Mouse (Mus musculus): ENCODE measurements around the gene Hist1h1a. TPM values are rescaled to one million over a fixed set of nuclear protein-coding genes. Genes with fewer than 3 reads are reported as not detected.
"Not testable (repeated sequence)": the region's sequence is repeated elsewhere in the genome, so short reads cannot be mapped to it uniquely, and the experiment has no call there.

The Hist1h1a gene
- 0.38 and 0.99 TPM in 2 replicates for polyA plus RNA-seq (2015; fragmentation: Nextera tagmentation; extraction: Ambion mirVana)

GRCm38 (mm10) chr13:23763586-23764323, at the start of gene Hist1h1a:
Gene Hist1h1a, plus strand, starts transcription at chr13:23763666.
- Histone ChIP-seq H3K4me3 (ENCODE audit: low read length) (peak within 1 kb of the TSS; percentile 53), H3K27ac (ENCODE audit: low read length) (peak within 1 kb of the TSS; percentile 97), H3K4me1 (ENCODE audit: control insufficient read depth, insufficient read depth, low read length) (peaks cover 22% of the 10 kb centered on the region), H3K4me2 (ENCODE audit: low read depth, low read length) (peak within 1 kb of the TSS; percentile 89), H3K9me3 (ENCODE audit: control insufficient read depth, low read length) (no peaks in the 10 kb centered on the region), H3K27me3 (replicated peaks; ENCODE audit: control insufficient read depth, insufficient read depth, low read length) (no peaks in the 10 kb centered on the region), H3K9ac (ENCODE audit: low read depth, low read length) (peak within 1 kb of the TSS; percentile 73), H3K36me3 (ENCODE audit: control insufficient read depth, insufficient read depth, low read length) (no peaks in the 10 kb centered on the region)
- WGBS, result 4% methylated on average over 34 of the region's 34 CpGs
- peak; percentile 69 for ATAC-seq

GRCm38 (mm10) chr13:23716261-23717042, 47.0 kb upstream of the Hist1h1a start:
- no peaks in the 10 kb centered on the region for H3K4me1 ChIP-seq (ENCODE audit: control insufficient read depth, insufficient read depth, low read length)
- no peak overlapping the region for H3K9ac ChIP-seq (ENCODE audit: low read depth, low read length)
- no peak overlapping the region for H3K4me3 ChIP-seq (ENCODE audit: low read length)
- H3K27ac ChIP-seq (ENCODE audit: low read length), result no peak overlapping the region
- ATAC-seq, result no peak
- H3K9me3 ChIP-seq (ENCODE audit: control insufficient read depth, low read length), result no peaks in the 10 kb centered on the region
- H3K36me3 ChIP-seq (ENCODE audit: control insufficient read depth, insufficient read depth, low read length), result no peaks in the 10 kb centered on the region
- no peaks in the 10 kb centered on the region for H3K27me3 ChIP-seq (replicated peaks; ENCODE audit: control insufficient read depth, insufficient read depth, low read length)
- no peak overlapping the region for H3K4me2 ChIP-seq (ENCODE audit: low read depth, low read length)
- 83% methylated on average over 5 of the region's 5 CpGs for WGBS

- no peaks in the 10 kb centered on the region for H3K4me1 ChIP-seq (ENCODE audit: control insufficient read depth, insufficient read depth, low read length)
- no peaks in the 10 kb centered on the region for H3K27me3 ChIP-seq (replicated peaks; ENCODE audit: control insufficient read depth, insufficient read depth, low read length)
- no peaks in the 10 kb centered on the region for H3K9me3 ChIP-seq (ENCODE audit: control insufficient read depth, low read length)
- H3K27ac ChIP-seq (ENCODE audit: low read length), result no peak overlapping the region
- no peak overlapping the region for H3K4me3 ChIP-seq (ENCODE audit: low read length)
- WGBS, result 48% methylated on average over 11 of the region's 11 CpGs
- no peaks in the 10 kb centered on the region for H3K36me3 ChIP-seq (ENCODE audit: control insufficient read depth, insufficient read depth, low read length)
- no peak for ATAC-seq
- H3K4me2 ChIP-seq (ENCODE audit: low read depth, low read length), result no peak overlapping the region
- H3K9ac ChIP-seq (ENCODE audit: low read depth, low read length), result no peak overlapping the region
These were observed 46.3 kb upstream of the Hist1h1a start for GRCm38 (mm10) chr13:23717176-23717575.

- not testable (repeated sequence) for H3K36me3 ChIP-seq (ENCODE audit: control insufficient read depth, insufficient read depth, low read length); H3K4me3 ChIP-seq (ENCODE audit: low read length); ATAC-seq; H3K4me1 ChIP-seq (ENCODE audit: control insufficient read depth, insufficient read depth, low read length); H3K27ac ChIP-seq (ENCODE audit: low read length); H3K27me3 ChIP-seq (replicated peaks; ENCODE audit: control insufficient read depth, insufficient read depth, low read length); H3K9ac ChIP-seq (ENCODE audit: low read depth, low read length); H3K9me3 ChIP-seq (ENCODE audit: control insufficient read depth, low read length); H3K4me2 ChIP-seq (ENCODE audit: low read depth, low read length)
- WGBS, result 16% methylated on average over 2 of the region's 2 CpGs
These were observed 45.7 kb upstream of the Hist1h1a start for GRCm38 (mm10) chr13:23717593-23718245.

- Histone ChIP-seq H3K9ac (ENCODE audit: low read depth, low read length) (no peak overlapping the region), H3K9me3 (ENCODE audit: control insufficient read depth, low read length) (no peaks in the 10 kb centered on the region), H3K27ac (ENCODE audit: low read length) (no peak overlapping the region), H3K4me2 (ENCODE audit: low read depth, low read length) (no peak overlapping the region), H3K4me3 (ENCODE audit: low read length) (no peak overlapping the region), H3K4me1 (ENCODE audit: control insufficient read depth, insufficient read depth, low read length) (no peaks in the 10 kb centered on the region), H3K27me3 (replicated peaks; ENCODE audit: control insufficient read depth, insufficient read depth, low read length) (no peaks in the 10 kb centered on the region), H3K36me3 (ENCODE audit: control insufficient read depth, insufficient read depth, low read length) (no peaks in the 10 kb centered on the region)
- ATAC-seq, result no peak
- 80% methylated on average over 4 of the region's 4 CpGs for WGBS
These were observed 39.2 kb upstream of the Hist1h1a start for GRCm38 (mm10) chr13:23724239-23724638.

GRCm38 (mm10) chr13:23725213-23725612, 38.3 kb upstream of the Hist1h1a start:
- H3K27ac ChIP-seq (ENCODE audit: low read length), result no peak overlapping the region
- WGBS, result no CpG with 5 or more reads among the region's 1 CpGs
- no peaks in the 10 kb centered on the region for H3K4me1 ChIP-seq (ENCODE audit: control insufficient read depth, insufficient read depth, low read length)
- H3K27me3 ChIP-seq (replicated peaks; ENCODE audit: control insufficient read depth, insufficient read depth, low read length), result no peaks in the 10 kb centered on the region
- no peak overlapping the region for H3K9ac ChIP-seq (ENCODE audit: low read depth, low read length)
- no peaks in the 10 kb centered on the region for H3K9me3 ChIP-seq (ENCODE audit: control insufficient read depth, low read length)
- no peaks in the 10 kb centered on the region for H3K36me3 ChIP-seq (ENCODE audit: control insufficient read depth, insufficient read depth, low read length)
- no peak overlapping the region for H3K4me3 ChIP-seq (ENCODE audit: low read length)
- H3K4me2 ChIP-seq (ENCODE audit: low read depth, low read length), result no peak overlapping the region
- ATAC-seq, result no peak

- Histone ChIP-seq H3K4me3 (ENCODE audit: low read length) (no peak overlapping the region), H3K9ac (ENCODE audit: low read depth, low read length) (no peak overlapping the region), H3K4me2 (ENCODE audit: low read depth, low read length) (no peak overlapping the region), H3K27ac (ENCODE audit: low read length) (no peak overlapping the region), H3K4me1 (ENCODE audit: control insufficient read depth, insufficient read depth, low read length) (no peaks in the 10 kb centered on the region), H3K27me3 (replicated peaks; ENCODE audit: control insufficient read depth, insufficient read depth, low read length) (no peaks in the 10 kb centered on the region), H3K9me3 (ENCODE audit: control insufficient read depth, low read length) (no peaks in the 10 kb centered on the region), H3K36me3 (ENCODE audit: control insufficient read depth, insufficient read depth, low read length) (no peaks in the 10 kb centered on the region)
- 88% methylated on average over 18 of the region's 18 CpGs for WGBS
- no peak for ATAC-seq
These were observed 34.8 kb upstream of the Hist1h1a start for GRCm38 (mm10) chr13:23728472-23729191.

GRCm38 (mm10) chr13:23729192-23729525, 34.3 kb upstream of the Hist1h1a start:
- ATAC-seq, result no peak
- Histone ChIP-seq H3K27ac (ENCODE audit: low read length) (no peak overlapping the region), H3K4me3 (ENCODE audit: low read length) (no peak overlapping the region), H3K9me3 (ENCODE audit: control insufficient read depth, low read length) (no peaks in the 10 kb centered on the region), H3K36me3 (ENCODE audit: control insufficient read depth, insufficient read depth, low read length) (no peaks in the 10 kb centered on the region), H3K27me3 (replicated peaks; ENCODE audit: control insufficient read depth, insufficient read depth, low read length) (no peaks in the 10 kb centered on the region), H3K4me2 (ENCODE audit: low read depth, low read length) (no peak overlapping the region), H3K9ac (ENCODE audit: low read depth, low read length) (no peak overlapping the region), H3K4me1 (ENCODE audit: control insufficient read depth, insufficient read depth, low read length) (no peaks in the 10 kb centered on the region)
- 89% methylated on average over 9 of the region's 9 CpGs for WGBS

- 90% methylated on average over 5 of the region's 5 CpGs for WGBS
- no peak overlapping the region for H3K4me2 ChIP-seq (ENCODE audit: low read depth, low read length)
- ATAC-seq, result no peak
- H3K4me3 ChIP-seq (ENCODE audit: low read length), result no peak overlapping the region
- no peaks in the 10 kb centered on the region for H3K27me3 ChIP-seq (replicated peaks; ENCODE audit: control insufficient read depth, insufficient read depth, low read length)
- H3K4me1 ChIP-seq (ENCODE audit: control insufficient read depth, insufficient read depth, low read length), result no peaks in the 10 kb centered on the region
- no peak overlapping the region for H3K9ac ChIP-seq (ENCODE audit: low read depth, low read length)
- no peaks in the 10 kb centered on the region for H3K36me3 ChIP-seq (ENCODE audit: control insufficient read depth, insufficient read depth, low read length)
- H3K27ac ChIP-seq (ENCODE audit: low read length), result no peak overlapping the region
- no peaks in the 10 kb centered on the region for H3K9me3 ChIP-seq (ENCODE audit: control insufficient read depth, low read length)
These were observed 33.8 kb upstream of the Hist1h1a start for GRCm38 (mm10) chr13:23729706-23730105.

All from intestine, embryonic 16.5 days (tissue).